ENCODE assay signal across 21 mouse cellular contexts in the genomic region with DNA sequence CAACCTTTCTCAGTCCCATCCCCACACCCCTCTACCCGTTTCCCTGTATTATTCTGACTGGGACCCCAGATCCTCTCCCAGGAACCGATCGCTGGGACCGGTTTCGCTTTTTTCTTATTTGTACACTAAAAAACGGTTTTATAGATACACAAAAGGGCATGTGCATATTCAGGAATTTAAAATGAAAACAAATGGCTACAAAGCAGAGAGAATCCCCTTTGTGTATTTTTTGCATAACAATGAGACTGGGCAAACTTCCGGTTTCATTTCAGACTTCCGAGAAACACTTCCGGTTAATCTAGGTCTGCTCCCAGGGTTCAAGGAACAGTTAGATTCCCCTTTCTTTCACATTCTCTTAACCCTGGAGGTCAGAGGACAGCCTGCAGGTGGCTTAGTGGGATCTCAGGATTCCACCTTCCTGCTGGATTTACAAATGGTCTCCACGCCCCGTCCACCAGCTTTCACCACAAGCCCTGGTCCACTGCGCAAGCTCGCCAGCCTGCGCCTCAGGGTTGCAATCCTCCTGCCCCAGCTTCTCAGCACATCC. TPM values are rescaled to one million over a fixed set of nuclear protein-coding genes. Genes with fewer than 3 reads are reported as not detected.
DNase-seq lines count a peak whose midpoint lies in the region; ATAC-seq and TF ChIP-seq lines count a peak whose summit lies in the region.
"Had no signal": no experiment of that assay in that cellular context is flagged by ENCODE, and none has a peak within 500 bp of the region (broad histone marks: within the 10 kb centered on the region; RNA-seq: fewer than 3 reads in every experiment).

No protein-coding gene starts in this region.

- no peak overlapping the region for H3K4me2 ChIP-seq in lung, embryonic 14.5 days
- H3K4me2 ChIP-seq in CH12.LX (ENCODE audit: insufficient read depth, low read depth, poor library complexity, severe bottlenecking), result no peak overlapping the region
- H3K4me2 ChIP-seq in neural tube, embryonic 15.5 days, result no peak overlapping the region
- H3K4me2 ChIP-seq: forebrain, embryonic 15.5 days; heart, embryonic 13.5 days; hindbrain, embryonic 15.5 days had no signal

- in situ Hi-C loops in CH12.LX (cut with MboI; ENCODE audit: low pct_ligation_motif_present, low pct_unique_long_range_greater_than_20kb, low sequenced_read_pairs), result loop anchor here (25.0 kb wide), 3 partner anchors 1128 to 1553 kb away; no protein-coding TSS in a partner anchor

- no peak for TF ChIP-seq POLR2A in CH12.LX (IDR thresholded peaks at IDR 0.05; ENCODE audit: low read depth, low read length)

- no peaks in the 10 kb centered on the region for H3K4me1 ChIP-seq in lung, embryonic 14.5 days (ENCODE audit: insufficient read depth)
- H3K4me1 ChIP-seq in CH12.LX (ENCODE audit: control insufficient read depth in 1 of 2, insufficient read depth in 2 of 2), result peaks cover 0 to 11% of the 10 kb centered on the region in 2 experiments; a peak in 3 of 4 replicates
- peaks cover 11% of the 10 kb centered on the region for H3K4me1 ChIP-seq in neural tube, embryonic 15.5 days

- no peak for TF ChIP-seq RAD21 in CH12.LX (IDR thresholded peaks at IDR 0.05; ENCODE audit: low read depth, low read length)

- H3K9me3 ChIP-seq in lung, embryonic 14.5 days (ENCODE audit: low read depth, low read length), result no peaks in the 10 kb centered on the region; the same call in 1 of the 2 replicates
- H3K9me3 ChIP-seq in CH12.LX (replicated peaks; ENCODE audit: low read length), result no peaks in the 10 kb centered on the region
- H3K9me3 ChIP-seq in neural tube, embryonic 15.5 days (replicated peaks), result no peaks in the 10 kb centered on the region; the same call in 1 of the 2 replicates
- H3K9me3 ChIP-seq: forebrain, embryonic 15.5 days; G1E; heart, embryonic 13.5 days had no signal

- no peak for TF ChIP-seq CTCF in lung, embryonic 14.5 days (IDR thresholded peaks at IDR 0.05; ENCODE audit: low read depth)
- no peak for TF ChIP-seq CTCF in CH12.LX (conservative IDR thresholded peaks at IDR 0.05 in 1 of 2, IDR thresholded peaks at IDR 0.05 in 1 of 2; ENCODE audit: low read depth in 2 of 2, low read length in 2 of 2)

- H3K27ac ChIP-seq in lung, embryonic 14.5 days (ENCODE audit: low read depth), result no peak overlapping the region
- no peak overlapping the region for H3K27ac ChIP-seq in CH12.LX (ENCODE audit: insufficient read depth, low read depth)
- no peak overlapping the region for H3K27ac ChIP-seq in neural tube, embryonic 15.5 days (replicated peaks)
- H3K27ac ChIP-seq: embryonic facial prominence, embryonic 10.5 days; forebrain, embryonic 15.5 days; heart, embryonic 13.5 days; hindbrain, embryonic 15.5 days had no signal

- no peaks in the 10 kb centered on the region for H3K27me3 ChIP-seq in lung, embryonic 14.5 days (ENCODE audit: insufficient read depth, low read length)
- no peaks in the 10 kb centered on the region for H3K27me3 ChIP-seq in CH12.LX (replicated peaks)
- H3K27me3 ChIP-seq in neural tube, embryonic 15.5 days (replicated peaks), result no peaks in the 10 kb centered on the region
- H3K27me3 ChIP-seq: forebrain, embryonic 15.5 days; heart, embryonic 13.5 days; hindbrain, embryonic 15.5 days had no signal

- dilution Hi-C loops in CH12.LX (cut with MboI; ENCODE audit: extremely low pct_ligation_motif_present, extremely low pct_unique_long_range_greater_than_20kb, low sequenced_read_pairs), result no loop called here

- peak; percentile 26 for DNase-seq in lung, embryonic 14.5 days
- no peak for DNase-seq in lung, postnatal 10 days
- DNase-seq in CH12.LX (ENCODE audit: extremely low read depth) (no peak), ES-CJ7 (ENCODE audit: low read depth, low spot score) (peak; percentile 94)
- DNase-seq in yolk sac, embryonic 10.5 days (ENCODE audit: low spot score), result peak; percentile 33
- DNase-seq in gastrocnemius, postnatal 36 days, result no peak
- DNase-seq: adrenal gland, postnatal 14 days; cerebellum, adult 18-20 months; cerebellum, adult 9-11 months; cerebellum, postnatal 36 days; gastrocnemius, postnatal 25 days; heart, adult 11 months; heart, postnatal 36 days had no signal

- H3K36me3 ChIP-seq in lung, embryonic 14.5 days (ENCODE audit: insufficient read depth), result no peaks in the 10 kb centered on the region
- H3K36me3 ChIP-seq in CH12.LX (replicated peaks in 1 of 2; ENCODE audit: control insufficient read depth in 1 of 2, insufficient read depth in 1 of 2, low read length in 1 of 2), result no peaks in the 10 kb centered on the region
- no peaks in the 10 kb centered on the region for H3K36me3 ChIP-seq in neural tube, embryonic 15.5 days
- H3K36me3 ChIP-seq: embryonic facial prominence, embryonic 10.5 days; forebrain, embryonic 15.5 days; heart, embryonic 13.5 days; hindbrain, embryonic 15.5 days had no signal

- H3K4me3 ChIP-seq in lung, embryonic 14.5 days (ENCODE audit: low read depth, low read length), result no peak overlapping the region
- H3K4me3 ChIP-seq in CH12.LX (replicated peaks in 1 of 3; ENCODE audit: low read depth in 2 of 3, low read length in 2 of 3, poor library complexity in 1 of 3), result no peak overlapping the region
- no peak overlapping the region for H3K4me3 ChIP-seq in neural tube, embryonic 15.5 days (replicated peaks)
- H3K4me3 ChIP-seq: embryonic facial prominence, embryonic 10.5 days; forebrain, embryonic 15.5 days; heart, embryonic 13.5 days; hindbrain, embryonic 15.5 days had no signal

- peaks cover 4% of the 10 kb centered on the region for H3K79me2 ChIP-seq in CH12.LX (replicated peaks; ENCODE audit: control insufficient read depth, extremely low read depth, insufficient read depth, poor library complexity, severe bottlenecking)

- intact Hi-C loops in gastrocnemius, postnatal 36 days (cut with DNase I), result no loop called here

- no peak for TF ChIP-seq EP300 in CH12.LX (IDR thresholded peaks at IDR 0.05; ENCODE audit: low read length)

- 76% methylated on average over 14 of the region's 14 CpGs for WGBS in lung, embryonic 14.5 days
- WGBS in neural tube, embryonic 15.5 days, result 84% methylated on average over 14 of the region's 14 CpGs

- ATAC-seq in lung, embryonic 14.5 days (ENCODE audit: insufficient read depth), result no peak
- no peak for ATAC-seq in neural tube, embryonic 15.5 days (ENCODE audit: low FRiP score)
- ATAC-seq: activated CD4-positive, CD25-positive, alpha-beta regulatory T cell, adult 4 months; forebrain, embryonic 15.5 days; intestine, embryonic 16.5 days had no signal

- H3K9ac ChIP-seq in lung, embryonic 14.5 days, result no peak overlapping the region
- H3K9ac ChIP-seq in CH12.LX (ENCODE audit: insufficient read depth, low read depth), result no peak overlapping the region
- no peak overlapping the region for H3K9ac ChIP-seq in neural tube, embryonic 15.5 days (replicated peaks)
- H3K9ac ChIP-seq: forebrain, embryonic 15.5 days; heart, embryonic 13.5 days; hindbrain, embryonic 15.5 days had no signal

TF ChIP-seq in CH12.LX, 34 proteins besides CTCF, POLR2A, EP300 and RAD21:
- no peak for TF ChIP-seq POLR2AphosphoS2 (IDR thresholded peaks at IDR 0.05; ENCODE audit: low read depth, low read length)
- TF ChIP-seq ELF1 (IDR thresholded peaks at IDR 0.05; ENCODE audit: low read depth, low read length), result peak; percentile 22; the same call in 1 of the 2 replicates

RNA-seq across cellular contexts. Expression of gene Zfp64, which starts 4.0 kb away (rescaled TPM):
- 31.9 and 32.4 TPM in 2 replicates for polyA plus RNA-seq in lung, embryonic 14.5 days (2014; fragmentation: Nextera tagmentation; extraction: Ambion mirVana)
- total RNA-seq in CH12.LX (2012; rRNA removed) (25.1 and 25.8 TPM in 2 replicates), CH12.LX (2014; rRNA removed) (20.0 and 22.2 TPM in 2 replicates)
- polyA plus RNA-seq in CH12.LX (2012; ENCODE audit: insufficient read length, low read depth), result 31.4 and 37.0 TPM in 2 replicates
- 24.1 and 28.4 TPM in 2 replicates for polyA plus RNA-seq in neural tube, embryonic 15.5 days (2015; fragmentation: Nextera tagmentation; extraction: Ambion mirVana)
- total RNA-seq in gastrocnemius, postnatal 36 days (2021), result 1 to 10 TPM; 6.7 to 8.0 TPM

Comparison
In these comparisons a context has a peak if more than half of its experiments do, and no peak if none do; other contexts are left out.
1. DNase-seq: peak in lung, embryonic 14.5 days (single experiment), ES-CJ7 (single experiment) and yolk sac, embryonic 10.5 days (single experiment); none in lung, postnatal 10 days (single experiment), CH12.LX (single experiment) and gastrocnemius, postnatal 36 days (0 of 2).